Mouse (Mus musculus) thymus, postnatal 10 days (tissue): ENCODE results near the gene Tmem80.

ENCODE experiments used
- DNase-seq, 2 experiments: peaks; one replicate each; pipeline ENCODE4 v3.0.0; 2021; ENCODE audit warnings: low spot score in 2 of 2

Gene Tmem80

DNA sequence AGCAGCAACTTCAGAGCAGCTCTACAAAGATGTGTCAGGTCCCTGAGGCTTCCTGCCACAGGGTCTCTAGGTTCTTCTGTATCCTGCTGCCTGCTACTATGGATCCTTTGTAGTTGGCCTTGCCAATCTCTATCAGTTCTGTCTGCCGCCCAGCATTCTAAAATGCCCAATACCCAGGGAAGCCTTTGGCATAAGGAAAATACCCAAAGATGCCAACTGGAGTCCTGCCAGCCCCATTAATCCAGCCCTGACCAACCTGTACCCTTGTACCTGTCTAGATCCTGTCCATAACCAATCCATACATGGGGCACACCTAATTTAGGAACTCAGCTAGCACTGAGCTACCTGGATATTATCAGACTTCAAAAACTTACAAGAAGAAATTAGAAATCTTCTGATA is 2.9 kb upstream of the Tmem80 start:
- DNase-seq, result no peak

DNA sequence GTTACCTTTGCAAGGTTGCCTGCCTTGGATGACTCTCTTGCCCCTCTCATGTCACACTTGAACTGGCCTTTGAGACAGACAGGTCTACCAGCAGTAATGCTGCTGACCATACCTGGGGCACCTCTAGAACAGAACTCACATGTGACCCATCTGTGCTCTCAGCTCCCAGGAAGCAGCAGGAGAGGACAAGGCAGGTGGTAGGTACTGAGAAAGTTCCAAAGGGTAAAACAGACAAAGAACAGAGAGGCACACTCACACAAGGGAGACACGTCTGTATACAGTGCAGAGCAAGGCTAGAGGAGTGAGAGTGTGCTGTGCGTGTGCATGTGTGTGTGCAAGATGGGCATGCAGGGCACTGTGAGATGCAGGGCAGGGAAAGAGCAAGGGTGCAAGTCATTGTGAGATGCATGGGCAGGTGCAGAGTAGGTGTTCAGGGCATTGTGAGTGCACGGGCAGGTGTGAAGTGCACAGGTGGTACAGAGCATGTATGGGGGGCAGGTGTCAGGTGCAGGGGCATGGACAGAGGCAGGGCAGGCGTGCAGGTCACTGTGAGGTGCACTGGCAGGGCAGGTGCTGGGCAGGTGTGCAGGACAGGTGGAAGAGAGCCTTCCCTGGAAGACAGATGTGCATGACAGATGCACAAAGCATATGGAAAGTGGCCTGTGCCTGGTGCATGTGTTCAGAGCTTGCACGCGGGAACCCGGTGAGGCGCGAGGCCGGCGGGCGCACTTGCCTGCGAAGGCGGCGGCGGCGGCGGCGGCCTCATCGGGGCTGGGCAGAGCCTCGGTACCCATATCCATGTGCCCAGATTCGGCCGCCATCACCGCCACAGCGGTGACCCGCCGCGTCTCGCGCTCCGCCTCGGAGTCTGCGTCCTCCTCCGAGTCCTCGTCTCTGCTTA is 743 bp upstream of the Tmem80 start:
- peak; percentile 45 to 65 for DNase-seq

- DNase-seq, result no peak
Measured at GRCm38 (mm10) chr7:141328373-141328990, 943 bp downstream of the Tmem80 start.

- DNase-seq, result no peak
Measured at GRCm38 (mm10) chr7:141330706-141331105, 3.2 kb downstream of the Tmem80 start.

- DNase-seq, result no peak
Measured at GRCm38 (mm10) chr7:141331990-141332389, 4.5 kb downstream of the Tmem80 start.

GRCm38 (mm10) chr7:141335044-141335579 is 7.6 kb downstream of the Tmem80 start:
- DNase-seq, result no peak

- DNase-seq, result no peak
Measured at GRCm38 (mm10) chr7:141335682-141336081, 8.1 kb downstream of the Tmem80 start.

- no peak for DNase-seq
Measured at GRCm38 (mm10) chr7:141336296-141336695, 8.8 kb downstream of the Tmem80 start.

GRCm38 (mm10) chr7:141337716-141338416 is 10.3 kb downstream of the Tmem80 start:
- DNase-seq, result no peak

DNA sequence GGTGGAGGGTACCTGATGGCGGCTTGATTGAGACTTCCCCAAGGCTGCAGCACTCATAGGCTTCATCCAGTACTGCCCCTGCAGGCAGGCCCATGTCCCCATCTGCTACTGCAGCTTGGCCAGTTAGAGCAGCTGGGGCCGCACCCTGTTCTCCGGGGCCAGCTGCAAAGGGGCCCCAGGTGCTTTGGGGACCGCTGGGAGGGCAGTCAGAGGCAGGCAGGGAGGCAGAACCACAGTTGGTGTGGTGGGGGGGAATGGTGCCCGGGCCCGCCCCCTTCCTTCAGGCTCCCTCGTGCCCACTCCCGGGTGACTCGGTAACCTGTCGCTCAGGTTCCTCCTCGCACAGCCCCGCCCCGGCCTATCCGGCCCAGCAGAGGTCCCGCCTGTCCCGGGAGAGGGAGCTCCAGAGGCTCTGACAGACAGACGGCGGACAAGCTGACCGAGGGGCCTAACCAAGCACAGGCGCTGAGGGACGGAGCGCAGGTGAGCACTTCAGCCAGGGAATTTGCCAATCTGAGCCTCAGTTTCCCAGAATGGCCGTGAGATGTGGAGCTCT is 11.1 kb downstream of the Tmem80 start, which contains the start of gene Eps8l2:
Gene Eps8l2 (plus strand): TSS at position 305 of the 556 bp plus-strand sequence.
- DNase-seq, result peak in 1 of 2 experiments; percentile 12

DNA sequence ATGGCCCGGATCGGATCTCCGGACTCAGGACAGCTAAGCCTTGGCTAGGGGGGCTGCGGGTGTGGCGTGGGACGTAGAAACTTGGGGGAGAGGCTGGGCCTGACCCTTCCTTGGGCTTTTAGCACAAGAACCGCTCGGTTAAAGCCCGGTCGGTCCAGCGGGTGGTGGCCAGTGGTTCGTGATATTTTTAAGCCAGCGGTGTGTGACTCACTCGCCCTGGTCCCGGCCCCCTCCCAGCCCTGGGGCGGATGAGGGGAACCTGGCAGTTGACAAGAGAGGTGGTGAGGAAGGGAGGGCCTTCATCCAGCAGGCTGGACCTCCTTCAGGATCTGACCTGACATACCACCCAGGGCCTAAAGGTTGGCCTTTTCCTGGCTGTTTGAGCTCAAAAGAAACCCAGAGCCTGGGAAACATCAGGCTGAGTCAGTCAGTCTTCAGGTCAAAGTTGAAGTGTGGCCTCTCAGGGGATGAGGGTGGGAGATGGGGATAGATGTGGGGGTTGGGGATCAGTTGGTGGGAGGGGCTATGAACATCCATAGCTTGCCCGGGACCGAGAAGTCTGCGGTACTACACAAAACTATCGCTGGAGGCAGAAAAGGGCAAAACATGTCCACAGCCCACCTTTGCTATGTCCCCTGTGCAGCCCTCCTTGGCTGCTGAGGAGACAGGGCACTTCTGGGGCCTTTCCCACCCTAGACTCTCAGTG is 11.8 kb downstream of the Tmem80 start:
- no peak for DNase-seq

DNA sequence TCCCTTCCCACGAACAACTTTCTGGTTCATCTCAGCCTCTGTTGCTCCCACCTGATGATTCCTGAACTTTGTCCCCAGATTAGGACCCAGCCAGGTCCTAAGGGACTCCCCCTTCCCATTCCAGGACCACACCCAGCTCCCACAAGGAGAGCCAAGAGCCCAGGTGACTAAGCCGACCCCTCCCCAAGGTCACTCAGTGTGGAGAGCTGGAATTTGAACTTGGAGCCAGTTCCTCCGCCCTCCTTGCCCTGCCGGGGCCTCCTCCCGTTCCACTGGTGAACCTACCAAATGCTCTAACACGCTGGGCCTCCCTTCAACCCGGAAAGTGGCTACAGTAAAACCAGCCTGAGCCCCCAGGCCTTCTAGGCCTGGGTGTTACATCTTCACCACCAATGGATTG is 12.5 kb downstream of the Tmem80 start:
- no peak for DNase-seq

DNA sequence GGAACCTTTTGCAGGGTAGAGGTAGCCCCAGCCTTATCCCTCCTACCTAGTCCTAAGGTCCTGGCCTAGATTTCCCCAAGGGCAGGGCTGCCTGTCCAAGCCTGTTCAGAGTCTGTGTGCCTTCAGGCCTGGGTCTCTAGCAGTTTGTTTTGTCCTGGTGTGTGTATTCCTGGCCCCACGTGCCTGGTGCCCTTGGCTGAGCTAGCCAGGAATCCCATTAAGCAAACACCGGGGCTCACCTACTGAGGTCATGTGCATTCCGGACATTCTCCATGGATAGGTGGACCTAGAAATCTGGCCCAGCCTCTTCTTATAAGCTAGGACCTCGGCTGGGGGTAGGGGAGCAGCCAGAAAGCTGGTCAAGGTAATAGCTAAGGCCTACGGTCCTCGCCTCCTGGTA is 12.9 kb downstream of the Tmem80 start:
- DNase-seq, result no peak

GRCm38 (mm10) chr7:141341689-141342226 is 14.2 kb downstream of the Tmem80 start:
- DNase-seq, result no peak

DNA sequence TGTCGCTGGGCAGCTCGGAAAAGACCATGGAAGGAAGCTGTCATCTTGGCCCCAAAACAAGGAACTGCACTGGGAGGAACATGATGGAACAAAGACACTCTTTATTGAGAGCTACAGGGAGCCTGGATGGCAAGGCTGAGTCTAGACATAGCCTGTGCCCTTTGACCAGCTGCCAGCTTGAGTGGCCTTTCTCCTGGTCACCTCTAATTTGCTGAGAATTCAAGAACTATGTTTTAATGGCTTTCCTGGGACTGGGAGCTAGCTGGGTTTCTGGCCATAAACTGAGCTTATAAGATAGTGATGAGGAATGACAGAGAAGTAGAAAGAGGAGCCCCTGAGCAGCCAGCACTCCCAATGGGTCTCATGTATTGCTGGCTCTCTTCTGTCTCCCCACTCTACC is 15.7 kb downstream of the Tmem80 start:
- DNase-seq, result no peak

DNA sequence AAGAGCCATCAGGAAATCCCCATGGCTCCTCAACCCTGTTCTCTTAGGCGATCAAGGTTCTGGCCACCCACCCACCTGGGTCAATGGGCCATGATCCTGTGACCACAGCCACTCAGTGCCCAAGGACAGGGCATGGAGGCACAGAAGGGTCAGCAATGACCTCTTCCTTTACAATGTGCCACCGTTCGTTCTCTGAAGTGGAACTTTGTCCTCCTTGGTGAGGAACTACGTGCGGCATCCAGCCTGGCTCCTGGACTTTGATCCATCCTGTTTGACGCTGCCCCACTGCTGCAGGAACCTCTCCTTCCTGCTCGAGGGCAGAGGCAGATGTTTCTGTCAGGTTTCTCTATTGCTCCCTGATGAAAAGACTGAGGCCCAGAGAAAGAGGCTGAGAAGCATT is 16.2 kb downstream of the Tmem80 start:
- no peak for DNase-seq

GRCm38 (mm10) chr7:141344787-141345186 is 17.2 kb downstream of the Tmem80 start:
- no peak for DNase-seq

- no peak for DNase-seq
Measured at GRCm38 (mm10) chr7:141351061-141351460, 23.5 kb downstream of the Tmem80 start.

GRCm38 (mm10) chr7:141355051-141355450 is 27.5 kb downstream of the Tmem80 start:
- no peak for DNase-seq

DNA sequence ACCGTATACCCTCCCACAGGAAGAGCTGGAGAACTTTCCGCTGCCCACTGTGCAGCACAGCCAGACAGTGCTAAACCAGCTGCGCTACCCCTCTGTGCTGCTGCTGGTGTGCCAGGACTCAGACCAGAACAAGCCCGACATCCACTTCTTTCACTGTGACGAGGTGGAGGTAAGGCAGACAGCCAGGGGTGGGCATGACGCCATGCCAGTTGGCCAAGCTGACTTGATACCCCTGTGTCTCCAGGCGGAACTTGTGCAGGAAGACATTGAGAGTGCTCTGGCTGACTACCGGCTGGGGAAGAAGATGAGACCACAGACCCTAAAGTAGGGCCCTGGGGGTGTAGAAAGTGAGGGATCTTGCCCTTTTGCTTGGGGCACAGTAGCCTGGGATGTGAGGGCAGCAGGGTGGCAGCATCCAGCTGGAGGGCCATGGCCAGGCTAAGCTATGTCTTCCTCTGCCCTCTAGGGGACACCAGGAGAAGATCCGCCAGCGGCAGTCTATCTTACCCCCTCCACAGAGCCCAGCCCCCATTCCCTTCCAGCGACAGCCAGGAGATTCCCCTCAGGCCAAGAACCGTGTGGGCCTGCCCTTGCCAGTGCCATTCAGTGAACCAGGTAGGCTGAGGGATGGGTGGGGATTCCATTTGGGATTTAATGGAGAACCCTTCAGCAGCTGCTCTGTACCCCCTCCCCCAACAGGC is 28.2 kb downstream of the Tmem80 start:
- no peak for DNase-seq
